Mouse (Mus musculus) stomach, postnatal 0 days (tissue): ENCODE measurements at regions not wholly inside any gene's neighbourhood (a gene's known extent, or its start where the extent isn't known, plus 50 kb on each side); places are given as distances from the start of the nearest gene placed in this dataset.

Source experiments
- ATAC-seq: fragments of 200-750 bp; cut with Nextera tagmentation; 2 replicates; pipeline ENCODE4 v1.8.0; 2017; ENCODE audit not compliant: low FRiP score, low TSS enrichment
- DNase-seq: peaks from one replicate; pipeline ENCODE4 v3.0.0-alpha.2; 2016; ENCODE audit warnings: low spot score
- H3K27ac ChIP-seq: fragments of 300-500 bp; sonication (generic); replicated peaks from 2 replicates; pipeline ENCODE4 v1.5.1; 2014; ENCODE audit warnings: mild to moderate bottlenecking, control low read depth
- H3K27me3 ChIP-seq: fragments of 300-500 bp; sonication (generic); 2 replicates; pipeline ENCODE4 v1.6.1; 2014; ENCODE audit warnings: low read length; ENCODE audit not compliant: control insufficient read depth, insufficient read depth
- H3K36me3 ChIP-seq: fragments of 300-500 bp; sonication (generic); 2 replicates; pipeline ENCODE4 v1.6.1; 2014; ENCODE audit warnings: low read length, mixed read lengths; ENCODE audit not compliant: control insufficient read depth, insufficient read depth
- H3K4me1 ChIP-seq: fragments of 300-500 bp; sonication (generic); replicated peaks from 2 replicates; pipeline ENCODE4 v1.6.1; 2014; ENCODE audit warnings: antibody characterized with exemption; ENCODE audit not compliant: control insufficient read depth, insufficient read depth
- H3K4me2 ChIP-seq: fragments of 300-500 bp; sonication (generic); replicated peaks from 2 replicates; pipeline ENCODE4 v1.6.1; 2014; ENCODE audit warnings: low read depth, mild to moderate bottlenecking, control low read depth, moderate library complexity
- H3K4me3 ChIP-seq: fragments of 300-500 bp; sonication (generic); 2 replicates; pipeline ENCODE4 v1.5.1; 2014; ENCODE audit warnings: low read depth, low read length, control low read depth
- H3K9ac ChIP-seq: fragments of 300-500 bp; sonication (generic); 2 replicates; pipeline ENCODE4 v1.6.1; 2014; ENCODE audit warnings: mild to moderate bottlenecking, low read length, control low read depth, mixed read lengths
- H3K9me3 ChIP-seq: fragments of 300-500 bp; sonication (generic); 2 replicates; pipeline ENCODE4 v1.6.1; 2016; ENCODE audit warnings: low read length; ENCODE audit not compliant: control insufficient read depth
- CTCF ChIP-seq: IDR thresholded peaks from 2 replicates; pipeline ENCODE4 v1.5.1; 2016; ENCODE audit warnings: antibody characterized with exemption, low read depth, mild to moderate bottlenecking, moderate library complexity
- EP300 ChIP-seq: optimal IDR thresholded peaks from 2 replicates; pipeline ENCODE3; 2016; ENCODE audit warnings: antibody characterized with exemption
- WGBS: fragments of 180-500 bp; shearing (Covaris S2); extraction: QIAGEN DNeasy Blood & Tissue Kit; methylation state at CpG from one replicate; pipeline ENCODE4 v1.1.7; 2014; 5-methylcytosine and 5-hydroxymethylcytosine counted together

- no peak for DNase-seq
- no peak overlapping the region for H3K4me2 ChIP-seq
- no peaks in the 10 kb centered on the region for H3K9me3 ChIP-seq
- WGBS: 56% methylated on average over 11 of the region's 11 CpGs
- no peak overlapping the region for H3K4me3 ChIP-seq
- H3K27ac ChIP-seq: peak overlapping the region; percentile 79
- H3K9ac ChIP-seq: no peak overlapping the region
- H3K36me3 ChIP-seq: no peaks in the 10 kb centered on the region
- H3K4me1 ChIP-seq: no peaks in the 10 kb centered on the region
- TF ChIP-seq EP300 (no peak), CTCF (no peak)
- H3K27me3 ChIP-seq: no peaks in the 10 kb centered on the region
- peak; percentile 54; the same call in 1 of the 2 replicates for ATAC-seq
Measured at GRCm38 (mm10) chr13:60434221-60435210, 167.2 kb upstream of the Dapk1 start.

- Histone ChIP-seq H3K4me3 (no peak overlapping the region), H3K4me2 (no peak overlapping the region), H3K9ac (no peak overlapping the region), H3K27me3 (no peaks in the 10 kb centered on the region), H3K36me3 (no peaks in the 10 kb centered on the region), H3K27ac (peak overlapping the region; percentile 71), H3K4me1 (no peaks in the 10 kb centered on the region), H3K9me3 (no peaks in the 10 kb centered on the region)
- no peak for TF ChIP-seq CTCF
- ATAC-seq (peak; percentile 38; the same call in 1 of the 2 replicates), DNase-seq (no peak)
- 11% methylated on average over 5 of the region's 5 CpGs for WGBS
Measured at GRCm38 (mm10) chr13:60435333-60435732, 166.4 kb upstream of the Dapk1 start.

- no peak for DNase-seq
- H3K4me2 ChIP-seq: no peak overlapping the region
- no peak for ATAC-seq
- no peaks in the 10 kb centered on the region for H3K9me3 ChIP-seq
- WGBS: 73% methylated on average over 2 of the region's 2 CpGs
- no peak overlapping the region for H3K27ac ChIP-seq
- no peak for TF ChIP-seq EP300
- TF ChIP-seq CTCF: no peak
- H3K4me3 ChIP-seq: no peak overlapping the region
- no peaks in the 10 kb centered on the region; the same call in 1 of the 2 replicates for H3K4me1 ChIP-seq
- H3K27me3 ChIP-seq: no peaks in the 10 kb centered on the region
- H3K36me3 ChIP-seq: no peaks in the 10 kb centered on the region
- no peak overlapping the region for H3K9ac ChIP-seq
Measured at GRCm38 (mm10) chr13:60438177-60438576, 163.6 kb upstream of the Dapk1 start.

GRCm38 (mm10) chr13:60440586-60440985, 161.2 kb upstream of the Dapk1 start:
- 48% methylated on average over 3 of the region's 3 CpGs for WGBS
- Histone ChIP-seq H3K4me3 (no peak overlapping the region), H3K9ac (no peak overlapping the region), H3K27me3 (no peaks in the 10 kb centered on the region), H3K36me3 (no peaks in the 10 kb centered on the region), H3K9me3 (no peaks in the 10 kb centered on the region), H3K27ac (no peak overlapping the region), H3K4me2 (no peak overlapping the region), H3K4me1 (no peaks in the 10 kb centered on the region; the same call in 1 of the 2 replicates)
- ATAC-seq: no peak
- no peak for DNase-seq
- no peak for TF ChIP-seq CTCF
- TF ChIP-seq EP300: no peak

GRCm38 (mm10) chr13:60445164-60445563, 156.6 kb upstream of the Dapk1 start:
- H3K9ac ChIP-seq: no peak overlapping the region
- no peak for ATAC-seq
- 57% methylated on average over 5 of the region's 5 CpGs for WGBS
- no peaks in the 10 kb centered on the region for H3K27me3 ChIP-seq
- TF ChIP-seq EP300: no peak
- TF ChIP-seq CTCF: no peak
- no peak for DNase-seq
- H3K27ac ChIP-seq: no peak overlapping the region
- no peaks in the 10 kb centered on the region; the same call in 1 of the 2 replicates for H3K4me1 ChIP-seq
- no peaks in the 10 kb centered on the region for H3K36me3 ChIP-seq
- no peak overlapping the region for H3K4me3 ChIP-seq
- no peaks in the 10 kb centered on the region for H3K9me3 ChIP-seq
- H3K4me2 ChIP-seq: no peak overlapping the region

- no peak for ATAC-seq
- no peak overlapping the region for H3K4me2 ChIP-seq
- H3K27me3 ChIP-seq: no peaks in the 10 kb centered on the region
- no peak overlapping the region for H3K27ac ChIP-seq
- TF ChIP-seq CTCF: peak; percentile 68
- no peak for TF ChIP-seq EP300
- H3K4me3 ChIP-seq: no peak overlapping the region
- H3K9ac ChIP-seq: no peak overlapping the region
- no peaks in the 10 kb centered on the region for H3K9me3 ChIP-seq
- WGBS: 45% methylated on average over 5 of the region's 5 CpGs
- DNase-seq: no peak
- no peaks in the 10 kb centered on the region for H3K36me3 ChIP-seq
- H3K4me1 ChIP-seq: no peaks in the 10 kb centered on the region
Measured at GRCm38 (mm10) chr13:60446926-60447325, 154.8 kb upstream of the Dapk1 start.
